Mouse (Mus musculus): ENCODE results near the gene Gm38655. TPM values are rescaled to one million over a fixed set of nuclear protein-coding genes. Genes with fewer than 3 reads are reported as not detected.
"Not testable (repeated sequence)": the region's sequence is repeated elsewhere in the genome, so short reads cannot be mapped to it uniquely, and the experiment has no call there.

The Gm38655 gene
- polyA plus RNA-seq, 1 experiment: 0.24 TPM

- no peak for DNase-seq (ENCODE audit: low read depth)
Observed at GRCm38 (mm10) chr17:25169706-25170105, 5.6 kb downstream of the Gm38655 start.

GRCm38 (mm10) chr17:25165970-25166671, 9.2 kb downstream of the Gm38655 start:
- no peak for DNase-seq (ENCODE audit: low read depth)

DNA sequence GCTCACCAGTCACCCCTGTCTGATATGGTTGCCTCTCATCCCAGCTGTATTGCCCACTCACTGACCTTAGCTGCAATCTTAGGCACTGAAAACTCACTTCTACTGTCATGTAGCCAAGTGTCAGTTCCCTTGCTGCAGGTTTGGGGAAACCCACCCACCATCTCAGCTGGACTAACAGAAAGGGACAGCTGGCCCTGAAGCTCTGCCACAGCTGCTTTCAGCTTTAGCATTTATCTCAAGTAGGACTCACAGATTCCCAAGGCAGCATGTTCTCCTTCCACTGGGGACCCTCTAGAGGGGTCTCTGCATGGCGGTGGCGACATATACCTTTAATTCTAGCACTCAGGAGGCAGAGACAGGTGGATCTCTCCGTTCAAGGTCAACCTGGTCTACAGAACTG, 10.5 kb downstream of the Gm38655 start:
- no peak for DNase-seq (ENCODE audit: low read depth)

- DNase-seq (ENCODE audit: low read depth): no peak
Observed at GRCm38 (mm10) chr17:25163387-25163786, 11.9 kb downstream of the Gm38655 start.

- DNase-seq (ENCODE audit: low read depth): no peak
Observed at GRCm38 (mm10) chr17:25162161-25162560, 13.1 kb downstream of the Gm38655 start, which contains the start of gene Ccdc154. Gene Ccdc154, plus strand, starts transcription at chr17:25162461.

DNA sequence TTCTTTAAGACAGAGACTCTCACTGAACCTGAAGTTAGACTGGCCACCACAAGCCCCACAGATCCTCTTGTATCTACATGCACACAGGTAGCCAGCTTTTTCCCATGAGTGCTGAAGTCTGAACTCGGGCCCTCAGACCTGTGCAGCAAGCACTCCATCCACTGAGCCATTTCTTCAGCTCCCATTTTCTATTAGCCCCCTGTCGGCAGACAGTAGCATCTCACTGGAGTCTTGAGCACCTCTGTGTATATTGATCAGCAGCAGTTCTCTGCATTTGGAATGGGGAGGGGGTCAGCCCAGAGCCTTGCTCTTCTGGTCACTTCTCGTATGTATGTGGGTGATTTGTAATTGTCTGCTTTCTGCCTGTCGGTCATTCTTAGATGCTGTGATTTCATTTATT, 35.3 kb downstream of the Gm38655 start:
- no peak for DNase-seq (ENCODE audit: low read depth)

GRCm38 (mm10) chr17:25138803-25139202, 36.5 kb downstream of the Gm38655 start:
- DNase-seq (ENCODE audit: low read depth): no peak

DNA sequence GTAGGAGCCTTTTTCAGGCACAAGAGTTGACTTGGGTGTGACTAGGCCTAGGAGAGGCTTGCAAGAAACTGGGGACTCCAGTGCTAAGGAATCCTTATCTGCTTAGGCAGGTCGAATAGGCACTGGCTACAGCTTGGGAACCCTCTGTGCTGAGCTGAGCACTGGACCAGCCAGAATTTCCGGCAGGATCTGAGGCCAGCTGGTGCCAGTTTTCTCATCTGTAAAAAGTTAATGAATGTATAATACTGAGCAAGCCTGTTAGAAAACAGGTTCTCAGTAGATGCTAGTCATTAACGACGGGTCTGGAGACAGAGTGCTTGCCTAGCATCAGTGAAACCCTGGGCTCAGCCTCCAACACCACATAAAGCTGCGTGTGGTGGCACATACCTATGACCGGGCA, 39.6 kb downstream of the Gm38655 start:
- no peak for DNase-seq (ENCODE audit: low read depth)

DNA sequence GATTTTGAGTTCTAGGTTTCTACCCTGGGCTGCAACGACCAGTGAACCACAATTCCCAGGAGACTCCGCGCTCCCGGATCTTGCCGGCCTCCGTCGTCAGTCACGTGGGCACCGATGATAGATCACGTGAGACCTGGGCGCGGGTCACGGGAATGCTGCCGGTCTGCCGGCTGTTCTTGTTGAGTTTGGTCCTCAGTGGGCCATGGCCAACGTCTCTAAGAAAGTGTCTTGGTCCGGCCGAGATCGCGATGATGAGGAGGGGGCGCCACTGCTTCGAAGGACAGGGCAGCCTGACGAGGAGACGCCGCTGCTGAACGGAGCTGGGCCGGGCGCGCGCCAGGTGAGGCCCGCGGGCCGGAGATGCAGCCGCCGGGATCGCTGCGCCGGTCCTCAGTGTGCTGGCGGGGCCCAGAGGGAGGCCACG, 42.0 kb downstream of the Gm38655 start, which contains the start of gene Clcn7:
Gene Clcn7, plus strand, starts transcription at position 117 of the 424 bp plus-strand sequence.
- no peak for DNase-seq (ENCODE audit: low read depth)

DNA sequence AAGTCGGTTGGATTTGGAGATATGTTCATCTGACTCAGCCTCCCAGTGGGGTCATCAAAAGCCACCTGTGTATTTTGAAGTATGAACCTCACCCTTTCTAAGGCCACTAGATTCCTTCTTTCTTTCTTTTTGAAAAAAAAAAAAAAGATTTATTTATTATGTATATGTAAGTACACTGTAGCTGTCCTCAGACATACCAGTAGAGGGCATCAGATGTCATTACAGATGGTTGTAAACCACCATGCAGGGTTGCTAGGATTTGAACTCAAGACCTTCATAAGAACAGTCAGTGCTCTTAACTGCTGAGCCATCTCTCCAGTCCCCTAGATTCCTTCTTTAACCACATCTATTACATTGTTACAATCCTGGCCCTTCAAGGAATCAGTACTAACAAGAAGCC, 45.2 kb downstream of the Gm38655 start:
- no peak for DNase-seq (ENCODE audit: low read depth)

- no peak for DNase-seq (ENCODE audit: low read depth)
Observed at GRCm38 (mm10) chr17:25127681-25128080, 47.6 kb downstream of the Gm38655 start.

GRCm38 (mm10) chr17:25127079-25127478, 48.2 kb downstream of the Gm38655 start:
- DNase-seq (ENCODE audit: low read depth): no peak

- not testable (repeated sequence) for DNase-seq (ENCODE audit: low read depth)
Observed at GRCm38 (mm10) chr17:25125442-25126060, 49.7 kb downstream of the Gm38655 start.

DNA sequence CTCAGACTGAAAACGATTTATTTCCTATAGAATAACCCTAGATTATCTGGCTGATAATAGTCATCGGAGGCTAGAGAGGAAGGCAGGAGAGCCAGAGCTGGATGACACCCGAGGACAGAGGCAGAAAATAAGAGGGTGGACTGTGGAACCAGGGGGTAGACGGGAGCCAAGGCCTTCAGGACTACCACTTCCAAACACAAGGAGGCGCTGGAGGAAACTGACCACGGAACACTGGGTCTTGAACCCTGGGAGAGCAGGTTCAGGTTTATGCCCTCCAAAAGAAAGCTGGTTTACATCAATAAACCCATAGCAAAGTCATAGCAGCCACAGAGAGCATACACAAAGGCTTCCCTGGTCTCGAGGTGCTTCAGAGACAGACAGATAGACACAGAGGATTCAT, 51.3 kb downstream of the Gm38655 start:
- DNase-seq (ENCODE audit: low read depth): no peak

Other genes with a start within 250 kb of the Gm38655 start
- 75.0 and 90.0 TPM in 2 replicates for gene Mapk8ip3, start 238.5 kb downstream of the Gm38655 start, polyA plus RNA-seq (2012; rRNA removed)
- 40.0 and 54.9 TPM in 2 replicates for gene Jpt2, start 214.8 kb downstream of the Gm38655 start, polyA plus RNA-seq (2012; rRNA removed)
- 18.2 and 19.6 TPM in 2 replicates for gene Cramp1l, start 159.7 kb downstream of the Gm38655 start, polyA plus RNA-seq (2012; rRNA removed)
- gene Ift140, start 159.4 kb downstream of the Gm38655 start, polyA plus RNA-seq (2012; rRNA removed): 15.9 and 17.7 TPM in 2 replicates
- 37.6 and 53.0 TPM in 2 replicates for gene Tmem204, start 91.9 kb downstream of the Gm38655 start, polyA plus RNA-seq (2012; rRNA removed)
- 17.3 and 25.3 TPM in 2 replicates for gene Telo2, start 59.5 kb downstream of the Gm38655 start, polyA plus RNA-seq (2012; rRNA removed)
- 0.15 and 0.18 TPM in 2 replicates for gene Ptx4, start 54.7 kb downstream of the Gm38655 start, polyA plus RNA-seq (2012; rRNA removed)
- gene Clcn7, start 42.1 kb downstream of the Gm38655 start, polyA plus RNA-seq (2012; rRNA removed): 82.7 and 93.5 TPM in 2 replicates
- 0.04 TPM in 1 of 2 replicates, not detected in the other for gene Ccdc154, start 13.0 kb downstream of the Gm38655 start, polyA plus RNA-seq (2012; rRNA removed)
- gene BC003965, start 9.1 kb upstream of the Gm38655 start, polyA plus RNA-seq (2012; rRNA removed): 9.5 and 10.5 TPM in 2 replicates
- 14.8 and 17.1 TPM in 2 replicates for gene Unkl, start 12.9 kb upstream of the Gm38655 start, polyA plus RNA-seq (2012; rRNA removed)
- 58.7 and 60.3 TPM in 2 replicates for gene Gnptg, start 64.7 kb upstream of the Gm38655 start, polyA plus RNA-seq (2012; rRNA removed)
- 21.5 and 24.7 TPM in 2 replicates for gene Tsr3, start 64.7 kb upstream of the Gm38655 start, polyA plus RNA-seq (2012; rRNA removed)
- 4.0 and 4.3 TPM in 2 replicates for gene Baiap3, start 80.9 kb upstream of the Gm38655 start, polyA plus RNA-seq (2012; rRNA removed)
- gene Ube2i, start 99.2 kb upstream of the Gm38655 start, polyA plus RNA-seq (2012; rRNA removed): 136 and 144 TPM in 2 replicates
- gene Prss34, start 122.9 kb upstream of the Gm38655 start, polyA plus RNA-seq (2012; rRNA removed): 0.34 and 0.42 TPM in 2 replicates
- gene Prss28, start 133.2 kb upstream of the Gm38655 start, polyA plus RNA-seq (2012; rRNA removed): not detected in 2 replicates
- 0.27 TPM in 1 of 2 replicates, not detected in the other for gene Prss29, start 143.2 kb upstream of the Gm38655 start, polyA plus RNA-seq (2012; rRNA removed)
- 0.32 and 0.44 TPM in 2 replicates for gene Tpsab1, start 170.1 kb upstream of the Gm38655 start, polyA plus RNA-seq (2012; rRNA removed)
- gene Tpsb2, start 190.8 kb upstream of the Gm38655 start, polyA plus RNA-seq (2012; rRNA removed): 4.3 and 9.6 TPM in 2 replicates
- 0.25 TPM in 1 of 2 replicates, not detected in the other for gene Tpsg1, start 193.8 kb upstream of the Gm38655 start, polyA plus RNA-seq (2012; rRNA removed)

Data from gonadal fat pad, adult 2 months (tissue).